Mouse (Mus musculus) E14TG2a.4 (cell line): Measurements from ENCODE around the gene Zfp605.

Experiments
- CTCF ChIP-seq: conservative IDR thresholded peaks from 2 replicates; pipeline ENCODE4 v1.5.1; 2014; ENCODE audit warnings: low read length
- POU5F1 ChIP-seq: IDR thresholded peaks from 2 replicates; pipeline ENCODE4 v1.6.1; 2014; ENCODE audit warnings: low read length, borderline replicate concordance

- TF ChIP-seq CTCF (no peak), POU5F1 (no peak)
Observed at GRCm38 (mm10) chr5:110082961-110083360, 26.9 kb upstream of the Zfp605 start.
